Mouse (Mus musculus): ENCODE data around the gene Taok3.

DNA sequence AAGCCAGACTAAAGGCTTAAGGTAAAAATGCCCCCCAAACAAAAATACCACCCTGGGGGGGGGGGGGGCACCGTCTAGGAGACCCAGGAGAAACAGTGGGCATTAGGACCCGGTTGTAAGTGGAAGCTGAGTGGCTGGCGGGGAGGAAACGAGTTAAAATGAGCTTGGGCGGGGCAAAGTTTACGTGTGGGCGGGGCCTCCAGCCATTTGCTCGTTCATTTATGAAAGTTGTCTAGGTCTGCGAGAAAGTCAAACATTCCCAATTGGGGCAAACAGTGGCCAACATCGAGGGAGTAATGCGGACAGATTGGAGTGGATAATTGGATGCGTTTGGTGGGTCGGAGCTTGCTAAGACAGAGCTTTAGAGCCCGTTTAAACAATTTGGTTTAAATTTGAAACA is 193.5 kb downstream of the Taok3 start:
- no peak for TF ChIP-seq CTCF (IDR thresholded peaks at IDR 0.05; ENCODE audit: low read depth, low read length)
- no peak for TF ChIP-seq TAL1 (conservative IDR thresholded peaks at IDR 0.05; ENCODE audit: low read depth, low read length)
- no peak for TF ChIP-seq GATA2 (IDR thresholded peaks at IDR 0.05; ENCODE audit: borderline replicate concordance, low read depth, low read length)
- no peak for TF ChIP-seq GATA1 (IDR thresholded peaks at IDR 0.05; ENCODE audit: borderline replicate concordance, low read length)

Data from G1E (cell line).